Mouse (Mus musculus): ENCODE measurements around the gene Tef. TPM values are rescaled to one million over a fixed set of nuclear protein-coding genes. Genes with fewer than 3 reads are reported as not detected.

Gene Tef
- polyA plus RNA-seq, 2 experiments = 25.5 to 45.7 TPM

DNA sequence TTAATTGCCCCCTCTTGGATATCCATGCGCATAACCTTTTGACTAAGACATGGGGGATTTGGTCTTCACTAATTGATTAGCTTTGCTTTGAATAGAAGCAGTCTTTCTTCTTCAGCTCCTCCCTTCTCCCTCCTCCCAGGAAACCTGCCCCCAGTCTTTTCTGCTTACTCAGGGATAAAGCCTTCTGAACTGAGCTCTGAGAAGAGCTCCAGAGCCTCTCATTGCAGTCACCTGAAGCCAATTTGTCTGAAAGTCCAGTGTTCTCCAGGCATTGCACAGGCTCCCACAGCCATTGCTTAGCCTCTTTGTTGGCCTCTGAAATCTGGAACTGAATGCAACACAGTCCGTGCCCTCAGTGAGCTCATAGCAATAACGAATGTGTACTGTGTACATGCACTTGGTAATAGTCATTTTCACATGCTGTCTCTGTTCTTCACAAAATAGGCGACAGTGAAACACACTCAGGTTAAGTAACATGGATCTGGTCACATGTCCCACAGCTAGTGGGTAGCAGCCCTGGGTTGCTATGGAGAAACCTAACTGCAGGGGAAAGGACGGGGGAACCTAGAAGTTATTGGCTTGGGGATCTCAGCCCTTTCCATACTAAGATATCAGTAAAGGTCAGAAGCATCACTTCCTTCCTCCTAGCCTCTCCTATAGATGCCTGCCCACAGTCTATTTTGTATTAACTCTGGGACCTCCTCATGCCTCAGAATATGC is 11.9 kb downstream of the Tef start:
- H3K36me3 ChIP-seq (ENCODE audit: control insufficient read depth, insufficient read depth, low read length) = peaks cover 44% of the 10 kb centered on the region
- H3K4me2 ChIP-seq (replicated peaks; ENCODE audit: low read depth, low read length, severe bottlenecking) = no peak overlapping the region
- no peaks in the 10 kb centered on the region for H3K27me3 ChIP-seq (ENCODE audit: control insufficient read depth, insufficient read depth, low read length)
- ATAC-seq (ENCODE audit: low FRiP score, low read depth) (no peak), DNase-seq (ENCODE audit: low spot score) (no peak)
- no peak overlapping the region for H3K4me3 ChIP-seq (replicated peaks; ENCODE audit: low read length)
- WGBS = 83% methylated on average over 5 of the region's 5 CpGs
- no peaks in the 10 kb centered on the region for H3K9me3 ChIP-seq (ENCODE audit: control insufficient read depth, low read length)
- no peak for TF ChIP-seq POLR2A (IDR thresholded peaks at IDR 0.05; ENCODE audit: borderline replicate concordance, extremely low read depth, insufficient read depth, insufficient read length)
- H3K9ac ChIP-seq (ENCODE audit: low read depth, low read length, severe bottlenecking) = no peak overlapping the region
- H3K4me1 ChIP-seq (ENCODE audit: control insufficient read depth, insufficient read depth, low read length) = peaks cover 14% of the 10 kb centered on the region
- no peak overlapping the region for H3K27ac ChIP-seq (replicated peaks; ENCODE audit: low read depth, low read length)

GRCm38 (mm10) chr15:81814716-81815370 is 12.6 kb downstream of the Tef start:
- no peak for TF ChIP-seq POLR2A (IDR thresholded peaks at IDR 0.05; ENCODE audit: borderline replicate concordance, extremely low read depth, insufficient read depth, insufficient read length)
- H3K27me3 ChIP-seq (ENCODE audit: control insufficient read depth, insufficient read depth, low read length) = no peaks in the 10 kb centered on the region
- H3K9ac ChIP-seq (ENCODE audit: low read depth, low read length, severe bottlenecking) = no peak overlapping the region
- H3K36me3 ChIP-seq (ENCODE audit: control insufficient read depth, insufficient read depth, low read length) = peaks cover 48% of the 10 kb centered on the region
- H3K9me3 ChIP-seq (ENCODE audit: control insufficient read depth, low read length) = no peaks in the 10 kb centered on the region
- H3K27ac ChIP-seq (replicated peaks; ENCODE audit: low read depth, low read length) = no peak overlapping the region
- peaks cover 8% of the 10 kb centered on the region for H3K4me1 ChIP-seq (ENCODE audit: control insufficient read depth, insufficient read depth, low read length)
- ATAC-seq (ENCODE audit: low FRiP score, low read depth) (no peak), DNase-seq (ENCODE audit: low spot score) (no peak)
- no peak overlapping the region for H3K4me2 ChIP-seq (replicated peaks; ENCODE audit: low read depth, low read length, severe bottlenecking)
- WGBS = 87% methylated on average over 12 of the region's 12 CpGs
- H3K4me3 ChIP-seq (replicated peaks; ENCODE audit: low read length) = no peak overlapping the region

GRCm38 (mm10) chr15:81818404-81818803 is 16.2 kb downstream of the Tef start:
- 86% methylated on average over 3 of the region's 3 CpGs for WGBS
- no peak overlapping the region for H3K27ac ChIP-seq (replicated peaks; ENCODE audit: low read depth, low read length)
- no peaks in the 10 kb centered on the region for H3K27me3 ChIP-seq (ENCODE audit: control insufficient read depth, insufficient read depth, low read length)
- H3K36me3 ChIP-seq (ENCODE audit: control insufficient read depth, insufficient read depth, low read length) = peaks cover 75% of the 10 kb centered on the region
- DNase-seq (ENCODE audit: low spot score) = no peak
- no peak for ATAC-seq (ENCODE audit: low FRiP score, low read depth)
- no peak overlapping the region for H3K9ac ChIP-seq (ENCODE audit: low read depth, low read length, severe bottlenecking)
- H3K4me3 ChIP-seq (replicated peaks; ENCODE audit: low read length) = no peak overlapping the region
- H3K4me2 ChIP-seq (replicated peaks; ENCODE audit: low read depth, low read length, severe bottlenecking) = no peak overlapping the region
- no peaks in the 10 kb centered on the region for H3K9me3 ChIP-seq (ENCODE audit: control insufficient read depth, low read length)
- no peaks in the 10 kb centered on the region for H3K4me1 ChIP-seq (ENCODE audit: control insufficient read depth, insufficient read depth, low read length)
- TF ChIP-seq POLR2A (IDR thresholded peaks at IDR 0.05; ENCODE audit: borderline replicate concordance, extremely low read depth, insufficient read depth, insufficient read length) = no peak

GRCm38 (mm10) chr15:81822631-81823030 is 20.4 kb downstream of the Tef start:
- Histone ChIP-seq H3K9me3 (ENCODE audit: control insufficient read depth, low read length) (no peaks in the 10 kb centered on the region), H3K4me1 (ENCODE audit: control insufficient read depth, insufficient read depth, low read length) (no peaks in the 10 kb centered on the region), H3K27ac (replicated peaks; ENCODE audit: low read depth, low read length) (no peak overlapping the region), H3K4me2 (replicated peaks; ENCODE audit: low read depth, low read length, severe bottlenecking) (no peak overlapping the region), H3K4me3 (replicated peaks; ENCODE audit: low read length) (no peak overlapping the region), H3K27me3 (ENCODE audit: control insufficient read depth, insufficient read depth, low read length) (no peaks in the 10 kb centered on the region), H3K9ac (ENCODE audit: low read depth, low read length, severe bottlenecking) (no peak overlapping the region), H3K36me3 (ENCODE audit: control insufficient read depth, insufficient read depth, low read length) (peaks cover 77% of the 10 kb centered on the region)
- ATAC-seq (ENCODE audit: low FRiP score, low read depth) (no peak), DNase-seq (ENCODE audit: low spot score) (no peak)
- TF ChIP-seq POLR2A (IDR thresholded peaks at IDR 0.05; ENCODE audit: borderline replicate concordance, extremely low read depth, insufficient read depth, insufficient read length) = no peak
- 79% methylated on average over 3 of the region's 3 CpGs for WGBS

- 84% methylated on average over 3 of the region's 3 CpGs for WGBS
- no peaks in the 10 kb centered on the region for H3K4me1 ChIP-seq (ENCODE audit: control insufficient read depth, insufficient read depth, low read length)
- no peaks in the 10 kb centered on the region for H3K9me3 ChIP-seq (ENCODE audit: control insufficient read depth, low read length)
- no peak for TF ChIP-seq POLR2A (IDR thresholded peaks at IDR 0.05; ENCODE audit: borderline replicate concordance, extremely low read depth, insufficient read depth, insufficient read length)
- no peak overlapping the region for H3K4me3 ChIP-seq (replicated peaks; ENCODE audit: low read length)
- H3K27ac ChIP-seq (replicated peaks; ENCODE audit: low read depth, low read length) = no peak overlapping the region
- DNase-seq (ENCODE audit: low spot score) = no peak
- no peak overlapping the region for H3K9ac ChIP-seq (ENCODE audit: low read depth, low read length, severe bottlenecking)
- peaks cover 64% of the 10 kb centered on the region for H3K36me3 ChIP-seq (ENCODE audit: control insufficient read depth, insufficient read depth, low read length)
- no peak overlapping the region for H3K4me2 ChIP-seq (replicated peaks; ENCODE audit: low read depth, low read length, severe bottlenecking)
- ATAC-seq (ENCODE audit: low FRiP score, low read depth) = no peak
- H3K27me3 ChIP-seq (ENCODE audit: control insufficient read depth, insufficient read depth, low read length) = no peaks in the 10 kb centered on the region
Measured at GRCm38 (mm10) chr15:81824832-81825231, 22.6 kb downstream of the Tef start.

Data from limb, embryonic 14.5 days (tissue).